Comparison of ENCODE assay signal across 8 mouse cellular contexts in genomic region chr15:11904848-11905672, GRCm38 (mm10). TPM values are rescaled to one million over a fixed set of nuclear protein-coding genes. Genes with fewer than 3 reads are reported as not detected.
DNase-seq lines count a peak whose midpoint lies in the region; ATAC-seq and TF ChIP-seq lines count a peak whose summit lies in the region.

No protein-coding gene starts in this region.

- no peak for TF ChIP-seq POLR2A in lung, adult 2 months (IDR thresholded peaks at IDR 0.05; ENCODE audit: borderline replicate concordance, extremely low read depth, low read depth, low read length)
- no peak for TF ChIP-seq POLR2A in thymus, adult 2 months (IDR thresholded peaks at IDR 0.05; ENCODE audit: control insufficient read depth, extremely low read depth, insufficient read depth, low read length, poor library complexity)

- H3K4me2 ChIP-seq in embryonic facial prominence, embryonic 12.5 days (replicated peaks), result peak overlapping the region; percentile 91
- peak overlapping the region; percentile 85 for H3K4me2 ChIP-seq in heart, embryonic 15.5 days

- peak overlapping the region; percentile 49 for H3K9ac ChIP-seq in embryonic facial prominence, embryonic 12.5 days
- peak overlapping the region; percentile 59 for H3K9ac ChIP-seq in heart, embryonic 15.5 days

- H3K27me3 ChIP-seq in embryonic facial prominence, embryonic 12.5 days, result peaks cover 30% of the 10 kb centered on the region
- peaks cover 27% of the 10 kb centered on the region for H3K27me3 ChIP-seq in heart, embryonic 15.5 days
- peaks cover 11% of the 10 kb centered on the region for H3K27me3 ChIP-seq in thymus, adult 2 months (ENCODE audit: control insufficient read depth, insufficient read depth, low read length)

- peaks cover 2% of the 10 kb centered on the region; the same call in 1 of the 2 replicates for H3K4me1 ChIP-seq in lung, adult 2 months (ENCODE audit: control insufficient read depth, insufficient read depth, low read length)
- peaks cover 28% of the 10 kb centered on the region for H3K4me1 ChIP-seq in embryonic facial prominence, embryonic 12.5 days
- peaks cover 38% of the 10 kb centered on the region for H3K4me1 ChIP-seq in heart, embryonic 15.5 days (replicated peaks)
- 0 out of 2 replicates have a peak, but pooled peaks cover 2% of the 10 kb centered on the region for H3K4me1 ChIP-seq in thymus, adult 2 months (replicated peaks; ENCODE audit: control insufficient read depth, insufficient read depth, low read length)

- 2% methylated on average over 90 of the region's 90 CpGs for WGBS in lung, adult 2 months
- WGBS in embryonic facial prominence, embryonic 12.5 days, result under 1% methylated on average over 90 of the region's 90 CpGs
- under 1% methylated on average over 89 of the region's 90 CpGs for WGBS in heart, embryonic 15.5 days
- 3% methylated on average over 90 of the region's 90 CpGs for WGBS in thymus, adult 2 months

- no peak for ATAC-seq in embryonic facial prominence, embryonic 12.5 days (ENCODE audit: insufficient number of reproducible peaks, insufficient read depth, low FRiP score, low TSS enrichment)
- ATAC-seq in heart, embryonic 15.5 days (replicated peaks; ENCODE audit: insufficient number of reproducible peaks, insufficient read depth, low FRiP score, low read depth), result no peak

- no peak for TF ChIP-seq CTCF in lung, adult 2 months (IDR thresholded peaks at IDR 0.05; ENCODE audit: insufficient read depth, low read length)
- no peak for TF ChIP-seq CTCF in thymus, adult 2 months (IDR thresholded peaks at IDR 0.05; ENCODE audit: borderline replicate concordance, control insufficient read depth, extremely low read depth, insufficient read depth, low read length, poor library complexity)

- H3K36me3 ChIP-seq in embryonic facial prominence, embryonic 12.5 days, result no peaks in the 10 kb centered on the region
- H3K36me3 ChIP-seq in heart, embryonic 15.5 days, result no peaks in the 10 kb centered on the region
- no peaks in the 10 kb centered on the region for H3K36me3 ChIP-seq in thymus, adult 2 months (ENCODE audit: control insufficient read depth, insufficient read depth, low read length)

- peak; percentile 49 for DNase-seq in lung, adult 2 months
- DNase-seq in lung, postnatal 25 days (ENCODE audit: low spot score), result no peak
- peak; percentile 51 for DNase-seq in kidney, postnatal 10 days
- peak; percentile 29 for DNase-seq in lung, postnatal 36 days
- DNase-seq in right cerebral cortex, postnatal 25 days, result peak; percentile 62
- no peak for DNase-seq in thymus, adult 2 months

- peak overlapping the region; percentile 47 for H3K27ac ChIP-seq in embryonic facial prominence, embryonic 12.5 days
- H3K27ac ChIP-seq in heart, embryonic 15.5 days, result peak overlapping the region; percentile 79
- H3K27ac ChIP-seq in thymus, adult 2 months (ENCODE audit: control insufficient read depth, insufficient read depth, low read length), result no peak overlapping the region

- H3K9me3 ChIP-seq in embryonic facial prominence, embryonic 12.5 days, result no peaks in the 10 kb centered on the region
- no peaks in the 10 kb centered on the region for H3K9me3 ChIP-seq in heart, embryonic 15.5 days (replicated peaks)

- peak overlapping the region; percentile 70 for H3K4me3 ChIP-seq in lung, adult 2 months (replicated peaks; ENCODE audit: extremely low read depth, low read depth, low read length)
- peak overlapping the region; percentile 55 for H3K4me3 ChIP-seq in embryonic facial prominence, embryonic 12.5 days
- H3K4me3 ChIP-seq in heart, embryonic 15.5 days, result peak overlapping the region; percentile 66
- no peak overlapping the region for H3K4me3 ChIP-seq in thymus, adult 2 months (ENCODE audit: control insufficient read depth, insufficient read depth, low read length)

RNA-seq across cellular contexts. Expression of gene Npr3, which starts 2.0 kb away (rescaled TPM):
- 9.6 and 24.4 TPM in 2 replicates for polyA plus RNA-seq in lung, adult 2 months (2012; rRNA removed)
- 6.3 and 6.6 TPM in 2 replicates for polyA plus RNA-seq in embryonic facial prominence, embryonic 12.5 days (2016; fragmentation: Nextera tagmentation; extraction: Ambion mirVana)
- polyA plus RNA-seq in heart, embryonic 15.5 days (2015; fragmentation: Nextera tagmentation; extraction: Ambion mirVana), result 8.3 and 8.9 TPM in 2 replicates
- 0.50 and 1.4 TPM in 2 replicates for polyA plus RNA-seq in thymus, adult 2 months (2012; rRNA removed)

Comparison
In these comparisons a context has a peak if more than half of its experiments do, and no peak if none do; other contexts are left out.
1. DNase-seq: peak in lung, adult 2 months (single experiment), kidney, postnatal 10 days (single experiment), lung, postnatal 36 days (single experiment) and right cerebral cortex, postnatal 25 days (single experiment); none in lung, postnatal 25 days (single experiment) and thymus, adult 2 months (single experiment).